Mouse (Mus musculus) liver, embryonic 15.5 days (tissue): ENCODE measurements at regions not wholly inside any gene's neighbourhood (a gene's known extent, or its start where the extent isn't known, plus 50 kb on each side); places are given as distances from the start of the nearest gene placed in this dataset.
"Not testable (repeated sequence)": the region's sequence is repeated elsewhere in the genome, so short reads cannot be mapped to it uniquely, and the experiment has no call there.

Experiments used
- ATAC-seq: fragments of 200-750 bp; cut with Nextera tagmentation; 2 replicates; pipeline ENCODE4 v1.8.0; 2017; ENCODE audit warnings: moderate number of reproducible peaks, mild to moderate bottlenecking, moderate library complexity; ENCODE audit not compliant: insufficient read depth
- H3K27ac ChIP-seq: fragments of 300-500 bp; sonication (generic); replicated peaks from 2 replicates; pipeline ENCODE4 v1.5.1; 2015; ENCODE audit warnings: mild to moderate bottlenecking, inconsistent platforms
- H3K27me3 ChIP-seq: fragments of 300-500 bp; sonication (generic); 2 replicates; pipeline ENCODE4 v1.6.1; 2015; ENCODE audit warnings: mild to moderate bottlenecking, inconsistent platforms
- H3K36me3 ChIP-seq: fragments of 300-500 bp; sonication (generic); replicated peaks from 2 replicates; pipeline ENCODE4 v1.6.1; 2015; ENCODE audit warnings: moderate library complexity, mild to moderate bottlenecking, inconsistent platforms
- H3K4me1 ChIP-seq: fragments of 300-500 bp; sonication (generic); replicated peaks from 2 replicates; pipeline ENCODE4 v1.6.1; 2015; ENCODE audit warnings: inconsistent platforms
- H3K4me2 ChIP-seq: fragments of 300-500 bp; sonication (generic); 2 replicates; pipeline ENCODE4 v1.6.1; 2015; ENCODE audit warnings: moderate library complexity, mild to moderate bottlenecking, inconsistent platforms
- H3K4me3 ChIP-seq: fragments of 300-500 bp; sonication (generic); replicated peaks from 2 replicates; pipeline ENCODE4 v1.5.1; 2015; ENCODE audit warnings: mild to moderate bottlenecking, inconsistent platforms
- H3K9ac ChIP-seq: fragments of 300-500 bp; sonication (generic); 2 replicates; pipeline ENCODE4 v1.6.1; 2015; ENCODE audit warnings: moderate library complexity, mild to moderate bottlenecking, inconsistent platforms
- H3K9me3 ChIP-seq: fragments of 300-500 bp; sonication (generic); replicated peaks from 2 replicates; pipeline ENCODE4 v1.6.1; 2016; ENCODE audit warnings: inconsistent platforms
- WGBS: fragments of 180-500 bp; shearing (Covaris S2); methylation state at CpG from one replicate; pipeline ENCODE4 v1.1.7; 2015; ENCODE audit warnings: mixed read lengths; ENCODE audit not compliant: insufficient replicate concordance; 5-methylcytosine and 5-hydroxymethylcytosine counted together

- H3K4me2 ChIP-seq, result 0 out of 2 replicates have a peak overlapping the region, but pooled peaks have one; percentile 10
Observed at GRCm38 (mm10) chr5:108903134-108903923, 50.9 kb upstream of the Vmn2r9 start.

More at GRCm38 (mm10) chr5:108903134-108903923, 50.9 kb upstream of the Vmn2r9 start:
- peak; percentile 91 for ATAC-seq
- not testable (repeated sequence) for H3K4me3 ChIP-seq, H3K27ac ChIP-seq, H3K4me1 ChIP-seq, H3K27me3 ChIP-seq, H3K9me3 ChIP-seq, H3K9ac ChIP-seq, H3K36me3 ChIP-seq
- WGBS, result 3% methylated on average over 39 of the region's 65 CpGs
